Mouse (Mus musculus) hindbrain, embryonic 11.5 days (tissue): ENCODE measurements around the gene Nipsnap2. TPM values are rescaled to one million over a fixed set of nuclear protein-coding genes. Genes with fewer than 3 reads are reported as not detected.
"Not testable (repeated sequence)": the region's sequence is repeated elsewhere in the genome, so short reads cannot be mapped to it uniquely, and the experiment has no call there.

Experiments used
- ATAC-seq: fragments of 200-750 bp; cut with Nextera tagmentation; 2 replicates; pipeline ENCODE4 v1.8.0; 2017; ENCODE audit warnings: mild to moderate bottlenecking, moderate TSS enrichment, moderate library complexity; ENCODE audit not compliant: low FRiP score
- DNase-seq: peaks from one replicate; pipeline ENCODE4 v3.0.0-alpha.2; 2015; ENCODE audit warnings: low spot score
- H3K27ac ChIP-seq: fragments of 300-500 bp; sonication (generic); 2 replicates; pipeline ENCODE4 v1.5.1; 2014; ENCODE audit warnings: mild to moderate bottlenecking, low read depth, low read length
- H3K27me3 ChIP-seq: fragments of 300-500 bp; sonication (generic); 2 replicates; pipeline ENCODE4 v1.6.1; 2014; ENCODE audit warnings: mild to moderate bottlenecking, low read length, moderate library complexity, mixed read lengths; ENCODE audit not compliant: control insufficient read depth, insufficient read depth
- H3K36me3 ChIP-seq: fragments of 300-500 bp; sonication (generic); 2 replicates; pipeline ENCODE4 v1.6.1; 2014; ENCODE audit warnings: mild to moderate bottlenecking, low read length, moderate library complexity, mixed read lengths; ENCODE audit not compliant: control insufficient read depth, insufficient read depth
- H3K4me1 ChIP-seq: fragments of 300-500 bp; sonication (generic); replicated peaks from 2 replicates; pipeline ENCODE4 v1.6.1; 2014; ENCODE audit warnings: low read length, mixed read lengths; ENCODE audit not compliant: control insufficient read depth, insufficient read depth
- H3K4me2 ChIP-seq: fragments of 300-500 bp; sonication (generic); replicated peaks from 2 replicates; pipeline ENCODE4 v1.6.1; 2014; ENCODE audit warnings: mild to moderate bottlenecking, low read depth, low read length
- H3K4me3 ChIP-seq: fragments of 300-500 bp; sonication (generic); 2 replicates; pipeline ENCODE4 v1.5.1; 2014; ENCODE audit warnings: low read depth, low read length
- H3K9ac ChIP-seq: fragments of 300-500 bp; sonication (generic); 2 replicates; pipeline ENCODE4 v1.6.1; 2014; ENCODE audit warnings: low read depth, low read length
- H3K9me3 ChIP-seq: fragments of 300-500 bp; sonication (generic); 2 replicates; pipeline ENCODE4 v1.6.1; 2016; ENCODE audit warnings: low read length; ENCODE audit not compliant: control insufficient read depth
- WGBS: fragments of 180-500 bp; shearing (Covaris S2); extraction: QIAGEN DNeasy Blood & Tissue Kit; methylation state at CpG from one replicate; pipeline ENCODE4 v1.1.7; 2014; 5-methylcytosine and 5-hydroxymethylcytosine counted together
- polyA plus RNA-seq: library from polyadenylated mRNA; unstranded; fragments of >200 nt; fragmentation: Nextera tagmentation; extraction: Ambion mirVana; gene quantifications from 2 replicates; pipeline ENCODE4 v1.2.1, GENCODE M21; 2014

Nipsnap2 gene
- polyA plus RNA-seq, result 82.1 and 85.7 TPM in 2 replicates

GRCm38 (mm10) chr5:129724834-129725773 is at the start of gene Nipsnap2:
Gene Nipsnap2 (plus strand): TSS chr5:129725063.
- H3K4me1 ChIP-seq, result no peaks in the 10 kb centered on the region
- no peaks in the 10 kb centered on the region for H3K36me3 ChIP-seq
- ATAC-seq, result peak; percentile 95
- peak within 1 kb of the TSS; percentile 81 for H3K4me3 ChIP-seq
- peak; percentile 97 for DNase-seq
- peak within 1 kb of the TSS; percentile 54 for H3K4me2 ChIP-seq
- H3K27me3 ChIP-seq, result no peaks in the 10 kb centered on the region
- WGBS, result under 1% methylated on average over 57 of the region's 93 CpGs
- peak within 1 kb of the TSS; percentile 94 for H3K9ac ChIP-seq
- H3K9me3 ChIP-seq, result no peaks in the 10 kb centered on the region
- H3K27ac ChIP-seq, result peak within 1 kb of the TSS; percentile 93

GRCm38 (mm10) chr5:129685141-129685540 is 39.7 kb upstream of the Nipsnap2 start:
- 92% methylated on average over 5 of the region's 5 CpGs for WGBS
- not testable (repeated sequence) for ATAC-seq, H3K4me2 ChIP-seq

DNA sequence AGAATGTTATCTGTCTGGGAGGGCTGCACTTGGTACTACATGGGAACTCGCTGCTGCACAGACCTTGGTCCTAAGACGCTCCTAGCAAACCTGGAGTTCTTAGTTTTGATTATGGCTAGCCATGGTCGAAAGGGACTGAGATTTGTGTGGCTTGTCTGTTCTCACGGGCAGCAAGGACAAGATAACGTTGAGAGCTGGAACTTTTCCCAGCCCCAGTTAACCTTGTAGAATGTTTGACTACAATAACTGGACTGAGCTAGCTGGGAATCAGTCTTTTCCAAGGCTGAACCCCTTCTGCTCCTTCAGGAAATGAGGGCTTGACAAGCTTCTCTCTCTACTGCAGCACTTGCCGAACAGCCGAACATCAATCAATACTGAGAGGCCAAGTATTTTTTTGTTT is 37.2 kb upstream of the Nipsnap2 start:
- DNase-seq (no peak), ATAC-seq (no peak)
- Histone ChIP-seq H3K27ac (no peak overlapping the region), H3K9ac (no peak overlapping the region), H3K4me2 (no peak overlapping the region), H3K36me3 (no peaks in the 10 kb centered on the region), H3K4me3 (no peak overlapping the region), H3K4me1 (no peaks in the 10 kb centered on the region), H3K27me3 (no peaks in the 10 kb centered on the region), H3K9me3 (no peaks in the 10 kb centered on the region)
- whole genome bisulfite sequencing, result 88% methylated on average over 7 of the region's 7 CpGs

More at GRCm38 (mm10) chr5:129685141-129685540, 39.7 kb upstream of the Nipsnap2 start:
- not testable (repeated sequence) for H3K36me3 ChIP-seq, H3K4me3 ChIP-seq, H3K9ac ChIP-seq, H3K27me3 ChIP-seq, DNase-seq, H3K9me3 ChIP-seq, H3K27ac ChIP-seq, H3K4me1 ChIP-seq

DNA sequence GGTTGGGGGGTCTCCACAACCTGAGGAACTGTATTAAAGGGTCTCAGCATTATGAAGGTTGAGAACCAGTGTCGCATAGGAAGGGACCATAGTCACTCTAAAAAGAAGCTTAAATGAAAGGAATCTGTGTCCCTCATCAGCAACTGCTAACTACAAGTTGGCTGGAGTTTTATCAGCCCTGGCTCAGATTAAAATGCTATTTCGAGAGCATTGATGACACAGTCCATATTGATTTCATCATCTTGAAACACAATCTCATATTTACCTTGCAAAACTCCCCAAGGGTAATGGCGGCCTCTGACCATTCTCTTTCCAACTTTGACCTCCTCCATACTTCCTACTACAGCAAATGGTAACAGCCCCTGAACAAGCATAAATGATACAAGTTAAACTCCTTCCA is 34.3 kb upstream of the Nipsnap2 start:
- WGBS, result 78% methylated on average over 3 of the region's 3 CpGs
- no peak for DNase-seq
- H3K4me3 ChIP-seq, result no peak overlapping the region
- ATAC-seq, result no peak
- H3K9me3 ChIP-seq, result no peaks in the 10 kb centered on the region
- H3K36me3 ChIP-seq, result no peaks in the 10 kb centered on the region
- H3K4me2 ChIP-seq, result no peak overlapping the region
- no peaks in the 10 kb centered on the region for H3K27me3 ChIP-seq
- H3K4me1 ChIP-seq, result no peaks in the 10 kb centered on the region
- H3K9ac ChIP-seq, result no peak overlapping the region
- no peak overlapping the region for H3K27ac ChIP-seq

DNA sequence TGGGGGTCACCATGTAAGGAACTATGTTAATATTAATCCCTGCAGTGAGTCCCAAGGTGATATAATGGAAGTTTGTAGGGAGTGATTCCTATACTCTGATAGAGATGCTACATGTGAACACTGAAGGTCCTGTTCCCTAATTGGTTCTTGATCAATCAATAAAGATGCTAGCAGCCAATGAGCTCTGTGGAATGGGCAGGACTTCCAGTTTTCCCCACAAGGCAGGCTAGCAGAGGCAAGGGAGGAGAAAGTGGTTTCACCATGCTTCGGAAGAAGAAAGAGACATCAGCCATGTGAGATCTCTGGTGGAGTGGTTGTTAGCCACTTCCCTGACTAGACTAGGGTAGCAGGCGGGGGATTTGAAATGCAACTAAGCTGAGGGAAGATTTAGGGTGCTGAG is 24.4 kb upstream of the Nipsnap2 start:
- no peak overlapping the region for H3K4me3 ChIP-seq
- H3K36me3 ChIP-seq, result no peaks in the 10 kb centered on the region
- no peak overlapping the region for H3K4me2 ChIP-seq
- 42% methylated on average over 2 of the region's 2 CpGs for WGBS
- H3K27ac ChIP-seq, result no peak overlapping the region
- H3K27me3 ChIP-seq, result no peaks in the 10 kb centered on the region
- ATAC-seq, result no peak
- H3K9ac ChIP-seq, result no peak overlapping the region
- no peaks in the 10 kb centered on the region for H3K9me3 ChIP-seq
- no peaks in the 10 kb centered on the region for H3K4me1 ChIP-seq
- no peak for DNase-seq

GRCm38 (mm10) chr5:129701706-129702105 is 23.2 kb upstream of the Nipsnap2 start:
- no peak for ATAC-seq
- no peaks in the 10 kb centered on the region for H3K4me1 ChIP-seq
- no peak overlapping the region for H3K27ac ChIP-seq
- no peaks in the 10 kb centered on the region for H3K27me3 ChIP-seq
- H3K4me2 ChIP-seq, result no peak overlapping the region
- H3K4me3 ChIP-seq, result no peak overlapping the region
- H3K36me3 ChIP-seq, result no peaks in the 10 kb centered on the region
- DNase-seq, result no peak
- no peak overlapping the region for H3K9ac ChIP-seq
- H3K9me3 ChIP-seq, result no peaks in the 10 kb centered on the region
- WGBS, result 77% methylated on average over 1 of the region's 1 CpGs

- Histone ChIP-seq H3K9me3 (no peaks in the 10 kb centered on the region), H3K4me1 (no peaks in the 10 kb centered on the region), H3K36me3 (no peaks in the 10 kb centered on the region), H3K4me2 (no peak overlapping the region), H3K27me3 (no peaks in the 10 kb centered on the region), H3K9ac (no peak overlapping the region), H3K27ac (no peak overlapping the region), H3K4me3 (no peak overlapping the region)
- no peak for ATAC-seq
- DNase-seq, result no peak
Observed at GRCm38 (mm10) chr5:129703368-129703767, 21.5 kb upstream of the Nipsnap2 start.

- Histone ChIP-seq H3K27ac (no peak within 1 kb of the TSS), H3K9me3 (no peaks in the 10 kb centered on the region), H3K9ac (no peak within 1 kb of the TSS), H3K4me2 (no peak within 1 kb of the TSS), H3K36me3 (no peaks in the 10 kb centered on the region), H3K4me3 (no peak within 1 kb of the TSS), H3K4me1 (no peaks in the 10 kb centered on the region), H3K27me3 (no peaks in the 10 kb centered on the region)
- no peak for ATAC-seq
- DNase-seq, result no peak
- 64% methylated on average over 2 of the region's 2 CpGs for WGBS
Observed at GRCm38 (mm10) chr5:129708412-129708811, 16.5 kb upstream of the Nipsnap2 start, which contains the start of gene Sept14. Gene Sept14 (minus strand): TSS chr5:129708512.
